Mouse (Mus musculus) urinary bladder, adult 2 months (tissue): ENCODE data around the gene Tanc1. TPM values are rescaled to one million over a fixed set of nuclear protein-coding genes. Genes with fewer than 3 reads are reported as not detected.

Experiments
- DNase-seq: peaks from one replicate; pipeline ENCODE4 v3.0.0; 2022; ENCODE audit warnings: low spot score
- polyA plus RNA-seq: library from polyadenylated mRNA; depleted of rRNA; stranded (reverse); fragments of >200 nt; gene quantifications from 2 replicates; pipeline ENCODE4 v1.2.3, GENCODE M21; 2012; rRNA removed

The Tanc1 gene
- polyA plus RNA-seq, 1 experiment: 25.0 TPM

DNA sequence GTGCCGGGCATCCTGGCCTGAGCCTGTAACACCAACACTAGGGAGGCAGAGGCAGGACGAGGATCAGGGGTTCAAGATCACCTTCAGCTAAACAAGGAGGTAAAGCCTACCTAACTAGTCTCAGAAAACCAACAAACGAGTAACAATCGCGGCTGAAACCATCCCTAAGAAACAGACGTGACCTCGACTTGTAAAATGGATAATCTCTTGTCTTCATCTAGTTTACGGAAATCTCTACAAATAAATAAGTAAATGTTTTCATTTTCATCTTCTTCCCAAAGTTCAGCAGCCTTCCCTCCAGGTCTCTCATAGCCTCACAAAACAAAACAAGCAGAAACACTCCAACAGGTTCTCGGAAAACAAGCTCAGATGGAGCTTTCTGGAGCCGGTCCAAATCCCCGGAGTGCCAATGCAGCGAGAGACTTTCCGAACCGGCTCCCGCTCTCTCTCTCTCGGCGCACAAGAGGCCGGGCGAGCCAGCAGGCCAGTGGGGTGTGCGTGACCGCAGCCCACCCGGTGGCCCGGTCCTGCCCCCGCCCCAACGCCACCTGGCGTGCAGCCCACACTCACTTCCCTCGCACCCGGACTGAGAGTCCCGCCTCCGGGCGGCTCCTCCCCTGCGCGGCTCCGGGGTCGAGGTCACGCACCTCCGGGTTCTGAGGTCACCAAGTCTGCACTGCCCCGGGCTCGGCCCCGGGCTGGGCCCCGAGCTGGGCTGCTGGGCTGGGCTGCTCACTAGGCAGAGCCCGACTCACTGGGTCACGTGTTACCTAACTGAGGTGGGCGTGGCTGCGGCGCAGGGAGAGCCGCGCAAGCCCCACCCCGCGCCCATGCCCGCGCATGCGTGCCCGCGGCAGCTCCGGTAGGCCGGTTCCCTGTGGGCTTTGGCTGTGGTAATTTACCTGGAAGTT is 270.2 kb downstream of the Tanc1 start, which contains the start of gene Wdsub1:
Gene Wdsub1 (minus strand): TSS at position 761 of the 911 bp plus-strand sequence.
- peak; percentile 87 for DNase-seq

DNA sequence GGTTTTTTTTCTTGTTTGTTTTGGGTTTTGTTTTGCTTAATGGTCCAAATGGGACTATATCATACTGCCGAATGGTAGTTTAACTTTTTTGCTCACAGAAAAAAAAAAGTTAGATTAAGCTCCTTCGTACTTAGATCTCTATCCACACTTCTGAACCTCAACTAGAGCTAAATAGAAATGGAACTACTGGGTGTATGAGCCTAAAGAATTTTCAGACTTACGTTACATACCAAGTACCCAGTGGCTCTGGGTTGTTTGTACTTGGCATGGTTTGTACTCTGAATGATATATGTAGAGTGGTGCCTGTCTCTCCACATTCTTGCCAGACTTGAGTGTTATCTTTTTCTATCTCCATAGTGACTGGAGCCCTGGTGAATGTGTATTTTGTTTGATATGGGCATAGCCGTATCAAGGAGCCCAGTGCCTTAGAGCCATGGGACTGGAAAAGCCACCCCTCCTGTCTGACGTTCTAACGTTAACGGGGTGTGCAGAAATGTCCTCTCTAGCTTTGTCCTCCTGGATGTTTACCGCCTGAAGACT is 271.0 kb downstream of the Tanc1 start:
- DNase-seq: no peak

- no peak for DNase-seq
These were observed 277.9 kb downstream of the Tanc1 start for GRCm38 (mm10) chr2:59889699-59890098.

Other genes starting within 250 kb of the Tanc1 start
- gene Dapl1, start 127.4 kb upstream of the Tanc1 start, polyA plus RNA-seq: 3.0 and 5.8 TPM in 2 replicates